Mouse (Mus musculus): Measurements from ENCODE around the gene Zbtb48.

GRCm38 (mm10) chr4:152067280-152067679, 39.8 kb upstream of the Zbtb48 start:
- no peak for TF ChIP-seq CTCF (IDR thresholded peaks at IDR 0.05; ENCODE audit: low read depth, low read length)
- no peak for TF ChIP-seq GATA1 (IDR thresholded peaks at IDR 0.05; ENCODE audit: borderline replicate concordance, low read length)
- TF ChIP-seq TAL1 (conservative IDR thresholded peaks at IDR 0.05; ENCODE audit: low read depth, low read length), result no peak
- TF ChIP-seq GATA2 (IDR thresholded peaks at IDR 0.05; ENCODE audit: borderline replicate concordance, low read depth, low read length), result no peak
